Mouse (Mus musculus) heart, adult 2 months (tissue): ENCODE measurements around the gene Socs5. TPM values are rescaled to one million over a fixed set of nuclear protein-coding genes. Genes with fewer than 3 reads are reported as not detected.
A peak's percentile ranks its signal among the peaks of the same experiment; 100 is the strongest.

Experiments used
- DNase-seq, 2 experiments: peaks; one replicate each; pipeline ENCODE4 v3.0.0; 2021
- H3K27ac ChIP-seq: fragments of 200-600 bp; 2 replicates; pipeline ENCODE4 v1.8.1; 2022
- H3K27me3 ChIP-seq: fragments of 200-500 bp; 2 replicates; pipeline ENCODE4 v1.6.1; 2012; ENCODE audit warnings: mild to moderate bottlenecking, low read length, inconsistent platforms, mixed read lengths; ENCODE audit not compliant: control insufficient read depth, insufficient read depth
- H3K36me3 ChIP-seq: fragments of 200-500 bp; 2 replicates; pipeline ENCODE4 v1.6.1; 2012; ENCODE audit warnings: low read length, inconsistent platforms; ENCODE audit not compliant: control insufficient read depth, insufficient read depth
- H3K4me1 ChIP-seq: fragments of 200-500 bp; 2 replicates; pipeline ENCODE4 v1.6.1; 2011; ENCODE audit warnings: low read length; ENCODE audit not compliant: control insufficient read depth, insufficient read depth
- H3K4me3 ChIP-seq: fragments of 200-600 bp; 2 replicates; pipeline ENCODE4 v1.8.1; 2022
- H3K79me2 ChIP-seq: fragments of 200-500 bp; replicated peaks from 2 replicates; pipeline ENCODE4 v1.6.1; 2012; ENCODE audit warnings: mild to moderate bottlenecking, inconsistent platforms, low read length, moderate library complexity, mixed read lengths; ENCODE audit not compliant: control insufficient read depth, insufficient read depth
- H3K9ac ChIP-seq: fragments of 200-500 bp; 2 replicates; pipeline ENCODE4 v1.6.1; 2012; ENCODE audit warnings: low read depth, mild to moderate bottlenecking, control low read depth, inconsistent platforms, low read length, mixed read lengths
- CTCF ChIP-seq: fragments of 200-600 bp; IDR thresholded peaks from 2 replicates; pipeline ENCODE4 v1.8.1; 2022; ENCODE audit warnings: antibody characterized with exemption, mild to moderate bottlenecking, moderate library complexity
- EP300 ChIP-seq: fragments of 200-500 bp; IDR thresholded peaks from 2 replicates; pipeline ENCODE4 v1.6.1; 2011; ENCODE audit warnings: low read depth, low read length, control low read depth; ENCODE audit not compliant: insufficient read depth
- POLR2A ChIP-seq: fragments of 200-500 bp; IDR thresholded peaks from 2 replicates; pipeline ENCODE4 v1.6.1; 2011; ENCODE audit warnings: mild to moderate bottlenecking, low read depth, low read length, control low read depth; ENCODE audit not compliant: insufficient read depth
- WGBS: fragments of 180-500 bp; shearing (Covaris S2); methylation state at CpG from one replicate; pipeline ENCODE4 v1.1.7; 2018; 5-methylcytosine and 5-hydroxymethylcytosine counted together
- intact Hi-C: fragments of 180-260 bp; cut with DNase I; formaldehyde crosslinking; loops from one replicate; pipeline ENCODE4 v1.15.1; 2025
- polyA plus RNA-seq: library from polyadenylated mRNA; depleted of rRNA; stranded (reverse); fragments of >200 nt; gene quantifications from 2 replicates; pipeline ENCODE4 v1.2.3, GENCODE M21; 2012
- total RNA-seq, 2 experiments: library from RNA; stranded (reverse); gene quantifications; 2 replicates each; pipeline ENCODE4 v1.2.3; 2021

The Socs5 gene
- total and polyA plus RNA-seq, 3 experiments: 10.5 to 39.1 (median 28.1) TPM

DNA sequence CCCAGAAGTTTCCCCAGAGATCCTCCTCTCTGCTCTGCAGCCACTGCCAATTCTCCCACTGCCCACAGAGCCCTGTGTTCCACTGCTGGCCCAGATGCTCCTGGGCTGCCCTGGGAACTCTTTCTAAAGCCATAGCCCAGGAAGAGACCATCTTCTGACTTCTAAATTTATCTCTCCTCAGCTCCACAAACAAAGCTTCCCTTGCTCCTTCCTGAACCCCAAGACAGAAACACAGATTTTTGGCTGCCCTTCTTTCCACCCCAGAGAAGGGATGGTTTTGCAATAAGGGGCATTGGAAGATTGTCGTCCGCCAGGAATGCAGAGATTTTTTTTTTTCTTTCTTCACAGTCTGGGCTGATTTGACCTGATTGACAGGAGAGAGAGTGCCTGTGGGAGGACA is 66.5 kb downstream of the Socs5 start:
- Histone ChIP-seq H3K4me1 (peaks cover 25% of the 10 kb centered on the region), H3K27me3 (no peaks in the 10 kb centered on the region), H3K79me2 (no peaks in the 10 kb centered on the region), H3K9ac (no peak overlapping the region), H3K36me3 (no peaks in the 10 kb centered on the region), H3K27ac (peak overlapping the region; percentile 76), H3K4me3 (no peak overlapping the region)
- DNase-seq: peak; percentile 31 to 35
- TF ChIP-seq CTCF (no peak), POLR2A (no peak), EP300 (no peak)
- intact Hi-C loops: no loop called here
- WGBS: 41% methylated on average over 2 of the region's 2 CpGs

- peak overlapping the region; percentile 76 for H3K27ac ChIP-seq
- intact Hi-C loops: loop anchor here (5.0 kb wide), 1 partner anchor 32 kb away; no protein-coding TSS in a partner anchor
- H3K4me3 ChIP-seq: no peak overlapping the region
- WGBS: 68% methylated on average over 9 of the region's 9 CpGs
- H3K79me2 ChIP-seq: no peaks in the 10 kb centered on the region
- DNase-seq: peak; percentile 53 to 67
- peaks cover 25% of the 10 kb centered on the region for H3K4me1 ChIP-seq
- H3K27me3 ChIP-seq: no peaks in the 10 kb centered on the region
- TF ChIP-seq EP300 (no peak), CTCF (no peak), POLR2A (no peak)
- no peaks in the 10 kb centered on the region for H3K36me3 ChIP-seq
- no peak overlapping the region for H3K9ac ChIP-seq
These were observed 67.3 kb downstream of the Socs5 start for GRCm38 (mm10) chr17:87174651-87175331.

GRCm38 (mm10) chr17:87176066-87177012 is 68.9 kb downstream of the Socs5 start:
- H3K79me2 ChIP-seq: no peaks in the 10 kb centered on the region
- 32% methylated on average over 17 of the region's 17 CpGs for WGBS
- TF ChIP-seq EP300 (0 out of 2 replicates have a peak, but pooled peaks have one; percentile 16), CTCF (no peak), POLR2A (0 out of 2 replicates have a peak, but pooled peaks have one; percentile 41)
- H3K27ac ChIP-seq: peak overlapping the region; percentile 76
- H3K4me1 ChIP-seq: peaks cover 25% of the 10 kb centered on the region
- intact Hi-C loops: loop anchor here (1.0 to 5.0 kb wide), 4 partner anchors 26 to 68 kb away; no protein-coding TSS in a partner anchor
- H3K4me3 ChIP-seq: no peak overlapping the region
- DNase-seq: peak; percentile 50 to 71
- no peaks in the 10 kb centered on the region for H3K27me3 ChIP-seq
- H3K36me3 ChIP-seq: no peaks in the 10 kb centered on the region
- H3K9ac ChIP-seq: no peak overlapping the region

GRCm38 (mm10) chr17:87178596-87179590 is 71.4 kb downstream of the Socs5 start:
- no peaks in the 10 kb centered on the region for H3K36me3 ChIP-seq
- H3K4me1 ChIP-seq: peaks cover 23% of the 10 kb centered on the region
- H3K27me3 ChIP-seq: no peaks in the 10 kb centered on the region
- WGBS: 56% methylated on average over 16 of the region's 16 CpGs
- peak overlapping the region; percentile 0; the same call in 1 of the 2 replicates for H3K27ac ChIP-seq
- no peak overlapping the region for H3K9ac ChIP-seq
- TF ChIP-seq EP300 (0 out of 2 replicates have a peak, but pooled peaks have one; percentile 16), POLR2A (no peak)
- no peak overlapping the region for H3K4me3 ChIP-seq
- no peaks in the 10 kb centered on the region for H3K79me2 ChIP-seq
- intact Hi-C loops: loop anchor here (5.0 kb wide), 1 partner anchor 37 kb away; no protein-coding TSS in a partner anchor
- peak; percentile 54 to 59 for DNase-seq

- WGBS: 88% methylated on average over 9 of the region's 9 CpGs
- Histone ChIP-seq H3K27me3 (no peaks in the 10 kb centered on the region), H3K36me3 (no peaks in the 10 kb centered on the region), H3K4me3 (no peak overlapping the region), H3K4me1 (peaks cover 20% of the 10 kb centered on the region), H3K27ac (no peak overlapping the region), H3K9ac (no peak overlapping the region), H3K79me2 (no peaks in the 10 kb centered on the region)
- intact Hi-C loops: loop anchor here (5.0 kb wide), 1 partner anchor 38 kb away; no protein-coding TSS in a partner anchor
- TF ChIP-seq POLR2A: no peak
- no peak for TF ChIP-seq CTCF
- TF ChIP-seq EP300: no peak
- DNase-seq: no peak
These were observed 72.6 kb downstream of the Socs5 start for GRCm38 (mm10) chr17:87179939-87180550.
